ENCODE assay signal across 8 mouse cellular contexts in genomic region chr2:85038336-85038735, GRCm38 (mm10). TPM values are rescaled to one million over a fixed set of nuclear protein-coding genes. Genes with fewer than 3 reads are reported as not detected.
DNase-seq lines count a peak whose midpoint lies in the region; ATAC-seq and TF ChIP-seq lines count a peak whose summit lies in the region.

No protein-coding gene starts in this region.

- 82% methylated on average over 13 of the region's 13 CpGs for WGBS in heart, embryonic 12.5 days
- 71% methylated on average over 13 of the region's 13 CpGs for WGBS in forebrain, postnatal 0 days
- 86% methylated on average over 13 of the region's 13 CpGs for WGBS in midbrain, embryonic 10.5 days

- no peak for DNase-seq in heart, postnatal 4 days
- DNase-seq in G1E (ENCODE audit: low spot score): no peak
- no peak for DNase-seq in forebrain, postnatal 0 days
- no peak for DNase-seq in midbrain, embryonic 10.5 days (ENCODE audit: low spot score)
- no peak for DNase-seq in urinary bladder, postnatal 25 days (ENCODE audit: low spot score)
- no peak for DNase-seq in frontal cortex, postnatal 14 days (ENCODE audit: low spot score in 2 of 2)
- no peak for DNase-seq in gastrocnemius, postnatal 25 days

- no peaks in the 10 kb centered on the region for H3K9me3 ChIP-seq in heart, embryonic 12.5 days (replicated peaks)
- no peaks in the 10 kb centered on the region for H3K9me3 ChIP-seq in G1E (replicated peaks)
- H3K9me3 ChIP-seq in forebrain, postnatal 0 days (ENCODE audit: low read length): no peaks in the 10 kb centered on the region
- H3K9me3 ChIP-seq in midbrain, embryonic 10.5 days (replicated peaks): no peaks in the 10 kb centered on the region

- no peak overlapping the region for H3K27ac ChIP-seq in heart, embryonic 12.5 days (ENCODE audit: poor library complexity, severe bottlenecking)
- no peak overlapping the region for H3K27ac ChIP-seq in forebrain, postnatal 0 days (ENCODE audit: low read depth, low read length)
- peak overlapping the region; percentile 95 for H3K27ac ChIP-seq in midbrain, embryonic 10.5 days (replicated peaks)

- H3K4me1 ChIP-seq in heart, embryonic 12.5 days (replicated peaks): peaks cover 15% of the 10 kb centered on the region
- peaks cover 59% of the 10 kb centered on the region for H3K4me1 ChIP-seq in G1E (ENCODE audit: insufficient read depth, low read depth, low read length)
- peaks cover 16% of the 10 kb centered on the region for H3K4me1 ChIP-seq in forebrain, postnatal 0 days (ENCODE audit: insufficient read depth)
- peaks cover 26% of the 10 kb centered on the region for H3K4me1 ChIP-seq in midbrain, embryonic 10.5 days

- peak overlapping the region; percentile 94 for H3K9ac ChIP-seq in heart, embryonic 12.5 days
- H3K9ac ChIP-seq in forebrain, postnatal 0 days: peak overlapping the region; percentile 94; the same call in 1 of the 2 replicates

- no peak for ATAC-seq in heart, embryonic 12.5 days (ENCODE audit: insufficient number of reproducible peaks, low FRiP score)
- ATAC-seq in G1E (ENCODE audit: extremely low read depth, insufficient number of reproducible peaks, low FRiP score, poor library complexity, severe bottlenecking): no peak
- ATAC-seq in forebrain, postnatal 0 days: no peak

- no peaks in the 10 kb centered on the region for H3K27me3 ChIP-seq in heart, embryonic 12.5 days (replicated peaks)
- peaks cover 20% of the 10 kb centered on the region for H3K27me3 ChIP-seq in G1E (ENCODE audit: insufficient read depth, low read length)
- H3K27me3 ChIP-seq in forebrain, postnatal 0 days (ENCODE audit: insufficient read depth, low read length): no peaks in the 10 kb centered on the region
- no peaks in the 10 kb centered on the region for H3K27me3 ChIP-seq in midbrain, embryonic 10.5 days (ENCODE audit: low read depth, poor library complexity, severe bottlenecking)

- H3K36me3 ChIP-seq in heart, embryonic 12.5 days: peaks cover 42% of the 10 kb centered on the region
- H3K36me3 ChIP-seq in G1E (replicated peaks): peaks cover 49% of the 10 kb centered on the region
- H3K36me3 ChIP-seq in forebrain, postnatal 0 days (ENCODE audit: insufficient read depth): peaks cover 41% of the 10 kb centered on the region
- peaks cover 48% of the 10 kb centered on the region for H3K36me3 ChIP-seq in midbrain, embryonic 10.5 days

- H3K4me3 ChIP-seq in heart, embryonic 12.5 days: peak overlapping the region; percentile 70
- peak overlapping the region; percentile 90 for H3K4me3 ChIP-seq in G1E (ENCODE audit: low read depth, low read length)
- peak overlapping the region; percentile 88 for H3K4me3 ChIP-seq in forebrain, postnatal 0 days (ENCODE audit: low read depth, low read length)
- peak overlapping the region; percentile 78 for H3K4me3 ChIP-seq in midbrain, embryonic 10.5 days

- peak overlapping the region; percentile 77 for H3K4me2 ChIP-seq in heart, embryonic 12.5 days
- H3K4me2 ChIP-seq in forebrain, postnatal 0 days (ENCODE audit: low read depth): peak overlapping the region; percentile 84

- TF ChIP-seq CTCF in G1E (IDR thresholded peaks at IDR 0.05; ENCODE audit: low read depth, low read length): no peak
- no peak for TF ChIP-seq CTCF in forebrain, postnatal 0 days (IDR thresholded peaks at IDR 0.05; ENCODE audit: low read depth)

RNA-seq across cellular contexts. Expression of gene P2rx3, which starts 1.1 kb away (rescaled TPM):
- polyA plus RNA-seq in heart, embryonic 12.5 days (2016; fragmentation: Nextera tagmentation; extraction: Ambion mirVana): 0.67 and 0.87 TPM in 2 replicates
- under 1 TPM; 0.14 to 0.24 TPM for total RNA-seq in heart, postnatal 4 days (2021)
- 0.39 and 0.60 TPM in 2 replicates for total RNA-seq in G1E (2014; fragmentation: Nextera tagmentation)
- total RNA-seq in G1E (2017): 0.05 and 0.06 TPM in 2 replicates
- polyA plus RNA-seq in G1E (2012): not detected in 2 replicates
- 1.2 TPM in 1 of 2 replicates, not detected in the other for total RNA-seq in forebrain, postnatal 0 days (2014; rRNA removed)
- polyA plus RNA-seq in forebrain, postnatal 0 days (2015; fragmentation: Nextera tagmentation; extraction: Ambion mirVana): 0.35 and 0.41 TPM in 2 replicates
- polyA plus RNA-seq in midbrain, embryonic 10.5 days (2016; fragmentation: Nextera tagmentation; extraction: Ambion mirVana): 4.7 and 6.2 TPM in 2 replicates
- under 1 TPM; 0.40 to 0.43 TPM for total RNA-seq in gastrocnemius, postnatal 25 days (2021)

RNA-seq across cellular contexts. Expression of gene Ssrp1, which starts 1.3 kb away (rescaled TPM):
- polyA plus RNA-seq in heart, embryonic 12.5 days (2016; fragmentation: Nextera tagmentation; extraction: Ambion mirVana): 146 and 151 TPM in 2 replicates
- 100 to 1,000 TPM; 106 to 108 TPM for total RNA-seq in heart, postnatal 4 days (2021)
- 168 and 190 TPM in 2 replicates for total RNA-seq in G1E (2014; fragmentation: Nextera tagmentation)
- 304 and 315 TPM in 2 replicates for total RNA-seq in G1E (2017)
- 54.9 and 111 TPM in 2 replicates for polyA plus RNA-seq in G1E (2012)
- total RNA-seq in forebrain, postnatal 0 days (2014; rRNA removed): 131 and 144 TPM in 2 replicates
- 137 and 155 TPM in 2 replicates for polyA plus RNA-seq in forebrain, postnatal 0 days (2015; fragmentation: Nextera tagmentation; extraction: Ambion mirVana)
- 392 and 411 TPM in 2 replicates for polyA plus RNA-seq in midbrain, embryonic 10.5 days (2016; fragmentation: Nextera tagmentation; extraction: Ambion mirVana)
- total RNA-seq in gastrocnemius, postnatal 25 days (2021): 10 to 100 TPM; 25.5 to 28.3 TPM

RNA-seq across cellular contexts. Expression of gene Tnks1bp1, which starts 9.5 kb away (rescaled TPM):
- 33.2 and 36.6 TPM in 2 replicates for polyA plus RNA-seq in heart, embryonic 12.5 days (2016; fragmentation: Nextera tagmentation; extraction: Ambion mirVana)
- total RNA-seq in heart, postnatal 4 days (2021): 10 to 100 TPM; 87.1 to 88.2 TPM
- total RNA-seq in G1E (2014; fragmentation: Nextera tagmentation): 2.6 and 3.0 TPM in 2 replicates
- total RNA-seq in G1E (2017): 1.7 and 2.8 TPM in 2 replicates
- 5.2 and 5.7 TPM in 2 replicates for polyA plus RNA-seq in G1E (2012)
- 47.9 and 77.0 TPM in 2 replicates for total RNA-seq in forebrain, postnatal 0 days (2014; rRNA removed)
- polyA plus RNA-seq in forebrain, postnatal 0 days (2015; fragmentation: Nextera tagmentation; extraction: Ambion mirVana): 15.7 and 22.8 TPM in 2 replicates
- polyA plus RNA-seq in midbrain, embryonic 10.5 days (2016; fragmentation: Nextera tagmentation; extraction: Ambion mirVana): 29.9 and 33.7 TPM in 2 replicates
- 10 to 100 TPM; 26.0 to 29.1 TPM for total RNA-seq in gastrocnemius, postnatal 25 days (2021)

RNA-seq across cellular contexts. Expression of gene Prg3, which starts 50.3 kb away (rescaled TPM):
- 0.49 TPM in 1 of 2 replicates, not detected in the other for polyA plus RNA-seq in heart, embryonic 12.5 days (2016; fragmentation: Nextera tagmentation; extraction: Ambion mirVana)
- total RNA-seq in heart, postnatal 4 days (2021): not detected
- total RNA-seq in G1E (2014; fragmentation: Nextera tagmentation) (not detected in 2 replicates), G1E (2017) (88.3 and 92.3 TPM in 2 replicates)
- 0.42 and 0.70 TPM in 2 replicates for polyA plus RNA-seq in G1E (2012)
- not detected in 2 replicates for total RNA-seq in forebrain, postnatal 0 days (2014; rRNA removed)
- not detected in 2 replicates for polyA plus RNA-seq in forebrain, postnatal 0 days (2015; fragmentation: Nextera tagmentation; extraction: Ambion mirVana)
- polyA plus RNA-seq in midbrain, embryonic 10.5 days (2016; fragmentation: Nextera tagmentation; extraction: Ambion mirVana): not detected in 2 replicates
- total RNA-seq in gastrocnemius, postnatal 25 days (2021): not detected

RNA-seq across cellular contexts. Expression of gene Prg2, which starts 58.1 kb away (rescaled TPM):
- polyA plus RNA-seq in heart, embryonic 12.5 days (2016; fragmentation: Nextera tagmentation; extraction: Ambion mirVana): 0.39 and 3.1 TPM in 2 replicates
- total RNA-seq in heart, postnatal 4 days (2021): not detected
- total RNA-seq in G1E (2014; fragmentation: Nextera tagmentation) (not detected in 2 replicates), G1E (2017) (0.82 TPM in 1 of 2 replicates, not detected in the other)
- polyA plus RNA-seq in G1E (2012): not detected in 2 replicates
- total RNA-seq in forebrain, postnatal 0 days (2014; rRNA removed): not detected in 2 replicates
- polyA plus RNA-seq in forebrain, postnatal 0 days (2015; fragmentation: Nextera tagmentation; extraction: Ambion mirVana): not detected in 2 replicates
- polyA plus RNA-seq in midbrain, embryonic 10.5 days (2016; fragmentation: Nextera tagmentation; extraction: Ambion mirVana): 0.32 TPM in 1 of 2 replicates, not detected in the other
- not detected for total RNA-seq in gastrocnemius, postnatal 25 days (2021)

Comparison
In these comparisons a context has a peak if more than half of its experiments do, and no peak if none do; other contexts are left out.
1. RNA of gene Tnks1bp1, which starts 9.5 kb away (total RNA-seq): 87.1 to 88.2 TPM in heart, postnatal 4 days, 47.9 to 77.0 TPM in forebrain, postnatal 0 days and 26.0 to 29.1 TPM in gastrocnemius, postnatal 25 days; 1.7 to 3.0 TPM in G1E; every median in the first group is over 4 times any median in the second.
2. Peak in every context shown above with its lines, with median percentiles within 50 percentile points of each other: H3K4me3 ChIP-seq.